Comparison of ENCODE assay signal across 8 mouse cellular contexts in the genomic region with DNA sequence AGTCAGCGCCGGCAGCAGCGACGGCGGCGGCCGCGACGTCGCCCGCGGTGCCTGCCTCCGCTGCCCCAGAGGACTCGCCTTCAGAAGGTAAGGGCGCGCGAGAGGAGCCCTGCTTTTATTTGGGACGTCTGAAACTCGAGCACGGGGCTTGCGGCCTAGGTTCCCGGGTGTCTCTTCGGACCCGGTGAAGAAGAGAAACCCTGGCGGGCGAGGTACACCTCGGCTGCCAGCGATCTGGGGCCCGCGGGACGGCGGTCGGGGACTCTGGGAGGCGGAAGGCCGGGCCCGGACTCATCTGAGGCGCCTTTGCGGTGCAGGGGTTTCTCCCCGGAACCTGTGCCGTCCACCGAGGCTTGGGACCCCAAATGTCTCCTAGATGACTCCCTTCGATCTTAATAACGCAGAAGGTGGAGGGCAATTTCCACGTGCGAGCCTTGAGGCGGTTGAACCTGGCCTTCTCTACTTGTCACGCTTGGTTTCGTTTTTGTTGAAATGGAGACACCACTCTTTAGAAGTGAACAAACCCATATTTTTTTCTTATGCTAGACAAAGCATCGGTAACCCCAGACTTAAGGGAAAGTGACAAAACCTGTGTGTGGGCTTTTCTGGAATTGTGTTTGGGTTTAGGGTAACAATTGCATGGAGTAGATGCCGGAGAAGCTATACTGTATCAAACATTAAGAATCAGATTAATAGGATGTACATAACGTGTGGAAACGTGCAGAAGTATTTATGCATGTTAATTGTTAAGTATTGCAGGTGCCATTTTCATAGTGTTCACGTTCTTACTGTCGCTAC. TPM values are rescaled to one million over a fixed set of nuclear protein-coding genes. Genes with fewer than 3 reads are reported as not detected.
DNase-seq lines count a peak whose midpoint lies in the region; ATAC-seq and TF ChIP-seq lines count a peak whose summit lies in the region.

No protein-coding gene starts in this region.

- no peaks in the 10 kb centered on the region for H3K9me3 ChIP-seq in heart, embryonic 13.5 days
- H3K9me3 ChIP-seq in forebrain, postnatal 0 days (ENCODE audit: low read length), result no peaks in the 10 kb centered on the region
- no peaks in the 10 kb centered on the region for H3K9me3 ChIP-seq in limb, embryonic 14.5 days (ENCODE audit: control insufficient read depth, low read length)
- no peaks in the 10 kb centered on the region for H3K9me3 ChIP-seq in neural tube, embryonic 12.5 days

- peaks cover 29% of the 10 kb centered on the region for H3K4me1 ChIP-seq in heart, embryonic 13.5 days
- H3K4me1 ChIP-seq in forebrain, postnatal 0 days (ENCODE audit: insufficient read depth), result peaks cover 4% of the 10 kb centered on the region; the same call in 1 of the 2 replicates
- peaks cover 5% of the 10 kb centered on the region for H3K4me1 ChIP-seq in limb, embryonic 14.5 days (ENCODE audit: control insufficient read depth, insufficient read depth, low read length)
- peaks cover 15% of the 10 kb centered on the region for H3K4me1 ChIP-seq in neural tube, embryonic 12.5 days

- ATAC-seq in heart, embryonic 13.5 days (ENCODE audit: extremely low read depth, insufficient number of reproducible peaks, low FRiP score, low TSS enrichment), result peak; percentile 20
- peak; percentile 44 for ATAC-seq in forebrain, postnatal 0 days
- peak; percentile 28 for ATAC-seq in limb, embryonic 14.5 days (ENCODE audit: low FRiP score, low read depth)
- ATAC-seq in neural tube, embryonic 12.5 days (ENCODE audit: low FRiP score, low read depth), result peak; percentile 64

- DNase-seq in heart, adult 11 months, result no peak
- DNase-seq in CD4-positive, CD25-positive, alpha-beta regulatory T cell, adult 2 months (ENCODE audit: low read depth, low spot score), result peak; percentile 66
- peak; percentile 67 for DNase-seq in adrenal gland, postnatal 14 days
- DNase-seq in forebrain, postnatal 0 days, result no peak
- DNase-seq in limb, embryonic 14.5 days (ENCODE audit: low spot score), result peak; percentile 3
- DNase-seq in layer of hippocampus, adult 8-10 months (ENCODE audit: low spot score in 2 of 2), result no peak

- H3K27me3 ChIP-seq in heart, embryonic 13.5 days (replicated peaks), result no peaks in the 10 kb centered on the region
- no peaks in the 10 kb centered on the region for H3K27me3 ChIP-seq in forebrain, postnatal 0 days (ENCODE audit: insufficient read depth, low read length)
- H3K27me3 ChIP-seq in limb, embryonic 14.5 days (ENCODE audit: control insufficient read depth, insufficient read depth, low read length), result no peaks in the 10 kb centered on the region
- no peaks in the 10 kb centered on the region for H3K27me3 ChIP-seq in neural tube, embryonic 12.5 days (replicated peaks)

- peaks cover 29% of the 10 kb centered on the region for H3K36me3 ChIP-seq in heart, embryonic 13.5 days
- peaks cover 4% of the 10 kb centered on the region; the same call in 1 of the 2 replicates for H3K36me3 ChIP-seq in forebrain, postnatal 0 days (ENCODE audit: insufficient read depth)
- peaks cover 21% of the 10 kb centered on the region for H3K36me3 ChIP-seq in limb, embryonic 14.5 days (ENCODE audit: control insufficient read depth, insufficient read depth, low read length)
- peaks cover 16% of the 10 kb centered on the region for H3K36me3 ChIP-seq in neural tube, embryonic 12.5 days

- H3K4me2 ChIP-seq in heart, embryonic 13.5 days, result peak overlapping the region; percentile 89
- H3K4me2 ChIP-seq in forebrain, postnatal 0 days (ENCODE audit: low read depth), result peak overlapping the region; percentile 66
- H3K4me2 ChIP-seq in limb, embryonic 14.5 days (replicated peaks; ENCODE audit: low read depth, low read length, severe bottlenecking), result peak overlapping the region; percentile 78
- H3K4me2 ChIP-seq in neural tube, embryonic 12.5 days (replicated peaks), result peak overlapping the region; percentile 83

- H3K4me3 ChIP-seq in heart, embryonic 13.5 days, result peak overlapping the region; percentile 90
- peak overlapping the region; percentile 89 for H3K4me3 ChIP-seq in forebrain, postnatal 0 days (ENCODE audit: low read depth, low read length)
- peak overlapping the region; percentile 94 for H3K4me3 ChIP-seq in limb, embryonic 14.5 days (replicated peaks; ENCODE audit: low read length)
- H3K4me3 ChIP-seq in neural tube, embryonic 12.5 days, result peak overlapping the region; percentile 91

- WGBS in heart, embryonic 13.5 days, result under 1% methylated on average over 54 of the region's 54 CpGs
- under 1% methylated on average over 54 of the region's 54 CpGs for WGBS in forebrain, postnatal 0 days
- under 1% methylated on average over 36 of the region's 54 CpGs for WGBS in limb, embryonic 14.5 days
- WGBS in neural tube, embryonic 12.5 days, result under 1% methylated on average over 54 of the region's 54 CpGs

- no peak for TF ChIP-seq POLR2A in limb, embryonic 14.5 days (IDR thresholded peaks at IDR 0.05; ENCODE audit: borderline replicate concordance, extremely low read depth, insufficient read depth, insufficient read length)

- TF ChIP-seq CTCF in forebrain, postnatal 0 days (IDR thresholded peaks at IDR 0.05; ENCODE audit: low read depth), result no peak

- H3K9ac ChIP-seq in heart, embryonic 13.5 days, result peak overlapping the region; percentile 93
- H3K9ac ChIP-seq in forebrain, postnatal 0 days, result peak overlapping the region; percentile 98
- peak overlapping the region; percentile 98 for H3K9ac ChIP-seq in limb, embryonic 14.5 days (ENCODE audit: low read depth, low read length, severe bottlenecking)
- H3K9ac ChIP-seq in neural tube, embryonic 12.5 days, result peak overlapping the region; percentile 97

- peak overlapping the region; percentile 99 for H3K27ac ChIP-seq in heart, embryonic 13.5 days (replicated peaks)
- peak overlapping the region; percentile 99 for H3K27ac ChIP-seq in forebrain, postnatal 0 days (ENCODE audit: low read depth, low read length)
- H3K27ac ChIP-seq in limb, embryonic 14.5 days (replicated peaks; ENCODE audit: low read depth, low read length), result peak overlapping the region; percentile 98
- H3K27ac ChIP-seq in neural tube, embryonic 12.5 days, result peak overlapping the region; percentile 90

RNA-seq across cellular contexts. Expression of a gene that starts 0.8 kb away (rescaled TPM):
- polyA plus RNA-seq in heart, embryonic 13.5 days (2015; fragmentation: Nextera tagmentation; extraction: Ambion mirVana), result 53.2 and 53.4 TPM in 2 replicates
- 54.3 and 60.8 TPM in 2 replicates for total RNA-seq in adrenal gland, postnatal 14 days (2021)
- 77.0 and 98.6 TPM in 2 replicates for total RNA-seq in forebrain, postnatal 0 days (2014; rRNA removed)
- polyA plus RNA-seq in forebrain, postnatal 0 days (2015; fragmentation: Nextera tagmentation; extraction: Ambion mirVana), result 28.4 and 48.8 TPM in 2 replicates
- polyA plus RNA-seq in limb, embryonic 14.5 days (2012; rRNA removed), result 110 and 115 TPM in 2 replicates
- 79.5 and 102 TPM in 2 replicates for polyA plus RNA-seq in limb, embryonic 14.5 days (2014; fragmentation: Nextera tagmentation; extraction: Ambion mirVana)
- polyA plus RNA-seq in neural tube, embryonic 12.5 days (2016; fragmentation: Nextera tagmentation; extraction: Ambion mirVana), result 130 and 134 TPM in 2 replicates
- total RNA-seq in layer of hippocampus, adult 8-10 months (2022), result 10 to 100 TPM; 57.8 to 83.0 (median 62.5) TPM

RNA-seq across cellular contexts. Expression of a gene that starts 36.6 kb away (rescaled TPM):
- 1.2 and 1.5 TPM in 2 replicates for polyA plus RNA-seq in heart, embryonic 13.5 days (2015; fragmentation: Nextera tagmentation; extraction: Ambion mirVana)
- 0.98 and 1.5 TPM in 2 replicates for total RNA-seq in adrenal gland, postnatal 14 days (2021)
- 1.0 and 1.1 TPM in 2 replicates for total RNA-seq in forebrain, postnatal 0 days (2014; rRNA removed)
- polyA plus RNA-seq in forebrain, postnatal 0 days (2015; fragmentation: Nextera tagmentation; extraction: Ambion mirVana), result 0.58 and 0.77 TPM in 2 replicates
- polyA plus RNA-seq in limb, embryonic 14.5 days (2012; rRNA removed), result 2.2 and 2.3 TPM in 2 replicates
- polyA plus RNA-seq in limb, embryonic 14.5 days (2014; fragmentation: Nextera tagmentation; extraction: Ambion mirVana), result 1.4 and 2.1 TPM in 2 replicates
- polyA plus RNA-seq in neural tube, embryonic 12.5 days (2016; fragmentation: Nextera tagmentation; extraction: Ambion mirVana), result 0.22 and 0.28 TPM in 2 replicates
- 1 to 10 TPM; 1.1 to 2.0 (median 1.5) TPM for total RNA-seq in layer of hippocampus, adult 8-10 months (2022)

Comparison
In these comparisons a context has a peak if more than half of its experiments do, and no peak if none do; other contexts are left out.
1. DNase-seq: peak in CD4-positive, CD25-positive, alpha-beta regulatory T cell, adult 2 months (single experiment), adrenal gland, postnatal 14 days (single experiment) and limb, embryonic 14.5 days (single experiment); none in heart, adult 11 months (single experiment), forebrain, postnatal 0 days (single experiment) and layer of hippocampus, adult 8-10 months (0 of 2).
2. Peak in every context shown above with its lines, with median percentiles within 50 percentile points of each other: ATAC-seq, H3K27ac ChIP-seq, H3K4me2 ChIP-seq, H3K4me3 ChIP-seq and H3K9ac ChIP-seq.